Mouse (Mus musculus): ENCODE results near the gene Olfr103. TPM values are rescaled to one million over a fixed set of nuclear protein-coding genes. Genes with fewer than 3 reads are reported as not detected.

Gene Olfr103
- not detected in 2 replicates for polyA plus RNA-seq (2012; ENCODE audit: low replicate concordance)

GRCm38 (mm10) chr17:37339598-37339997 is at the start of gene Olfr103:
TSS of gene Olfr103 (minus strand) at chr17:37339698.

GRCm38 (mm10) chr17:37378733-37379132 is 39.2 kb upstream of the Olfr103 start, which contains the start of gene Olfr105-ps:
TSS of gene Olfr105-ps (plus strand) at chr17:37379033.

GRCm38 (mm10) chr17:37359282-37359681 is 19.8 kb upstream of the Olfr103 start, which contains the start of gene Olfr104-ps:
TSS of gene Olfr104-ps (plus strand) at chr17:37359582.

GRCm38 (mm10) chr17:37316954-37317353 is 22.5 kb downstream of the Olfr103 start, which contains the start of gene Olfr102:
TSS of gene Olfr102 (minus strand) at chr17:37317054.

GRCm38 (mm10) chr17:37304213-37304612 is 35.3 kb downstream of the Olfr103 start, which contains the start of gene Olfr101:
TSS of gene Olfr101 (minus strand) at chr17:37304313.

Other genes with a start within 250 kb of the Olfr103 start
- gene Olfr91, start 241.4 kb downstream of the Olfr103 start, polyA plus RNA-seq (2012; ENCODE audit: low replicate concordance), result not detected in 2 replicates
- not detected in 2 replicates for gene Olfr92, start 219.6 kb downstream of the Olfr103 start, polyA plus RNA-seq (2012; ENCODE audit: low replicate concordance)
- gene Olfr93, start 178.2 kb downstream of the Olfr103 start, polyA plus RNA-seq (2012; ENCODE audit: low replicate concordance), result not detected in 2 replicates
- gene Ubd, start 145.8 kb downstream of the Olfr103 start, polyA plus RNA-seq (2012; ENCODE audit: low replicate concordance), result not detected in 2 replicates
- not detected in 2 replicates for gene Olfr94, start 138.7 kb downstream of the Olfr103 start, polyA plus RNA-seq (2012; ENCODE audit: low replicate concordance)
- not detected in 2 replicates for gene Olfr95, start 126.6 kb downstream of the Olfr103 start, polyA plus RNA-seq (2012; ENCODE audit: low replicate concordance)
- gene Olfr96, start 119.6 kb downstream of the Olfr103 start, polyA plus RNA-seq (2012; ENCODE audit: low replicate concordance), result not detected in 2 replicates
- not detected in 2 replicates for gene Olfr97, start 102.4 kb downstream of the Olfr103 start, polyA plus RNA-seq (2012; ENCODE audit: low replicate concordance)
- gene Olfr98, start 75.9 kb downstream of the Olfr103 start, polyA plus RNA-seq (2012; ENCODE audit: low replicate concordance), result not detected in 2 replicates
- 0.33 and 1.7 TPM in 2 replicates for gene H2-M3, start 69.5 kb downstream of the Olfr103 start, polyA plus RNA-seq (2012; ENCODE audit: low replicate concordance)
- not detected in 2 replicates for gene Olfr99, start 56.2 kb downstream of the Olfr103 start, polyA plus RNA-seq (2012; ENCODE audit: low replicate concordance)
- not detected in 2 replicates for gene Olfr101, start 35.4 kb downstream of the Olfr103 start, polyA plus RNA-seq (2012; ENCODE audit: low replicate concordance)
- gene Olfr102, start 22.6 kb downstream of the Olfr103 start, polyA plus RNA-seq (2012; ENCODE audit: low replicate concordance), result not detected in 2 replicates
- not detected in 2 replicates for gene Olfr104-ps, start 19.9 kb upstream of the Olfr103 start, polyA plus RNA-seq (2012; ENCODE audit: low replicate concordance)
- not detected in 2 replicates for gene Olfr105-ps, start 39.3 kb upstream of the Olfr103 start, polyA plus RNA-seq (2012; ENCODE audit: low replicate concordance)
- gene Olfr106-ps, start 50.7 kb upstream of the Olfr103 start, polyA plus RNA-seq (2012; ENCODE audit: low replicate concordance), result not detected in 2 replicates
- gene Olfr107, start 59.5 kb upstream of the Olfr103 start, polyA plus RNA-seq (2012; ENCODE audit: low replicate concordance), result not detected in 2 replicates
- gene Olfr108, start 105.8 kb upstream of the Olfr103 start, polyA plus RNA-seq (2012; ENCODE audit: low replicate concordance), result not detected in 2 replicates
- gene Olfr109, start 119.2 kb upstream of the Olfr103 start, polyA plus RNA-seq (2012; ENCODE audit: low replicate concordance), result not detected in 2 replicates
- gene H2-M2, start 143.9 kb upstream of the Olfr103 start, polyA plus RNA-seq (2012; ENCODE audit: low replicate concordance), result not detected in 2 replicates
- gene Olfr110, start 152.8 kb upstream of the Olfr103 start, polyA plus RNA-seq (2012; ENCODE audit: low replicate concordance), result not detected in 2 replicates
- gene Olfr111, start 168.3 kb upstream of the Olfr103 start, polyA plus RNA-seq (2012; ENCODE audit: low replicate concordance), result not detected in 2 replicates
- not detected in 2 replicates for gene Olfr112, start 229.8 kb upstream of the Olfr103 start, polyA plus RNA-seq (2012; ENCODE audit: low replicate concordance)
- gene Olfr113, start 238.0 kb upstream of the Olfr103 start, polyA plus RNA-seq (2012; ENCODE audit: low replicate concordance), result not detected in 2 replicates